Mouse (Mus musculus): Measurements from ENCODE around the gene Spa17. TPM values are rescaled to one million over a fixed set of nuclear protein-coding genes. Genes with fewer than 3 reads are reported as not detected.

Spa17 gene
- polyA plus RNA-seq (2016; fragmentation: Nextera tagmentation; extraction: Ambion mirVana) = 7.1 and 8.1 TPM in 2 replicates

- no peaks in the 10 kb centered on the region for H3K27me3 ChIP-seq (ENCODE audit: insufficient read depth, poor library complexity, severe bottlenecking)
- H3K36me3 ChIP-seq = no peaks in the 10 kb centered on the region
- H3K4me3 ChIP-seq = peak within 1 kb of the TSS; percentile 77
- H3K27ac ChIP-seq = peak within 1 kb of the TSS; percentile 90
- DNase-seq (ENCODE audit: low spot score) = peak; percentile 95
- H3K9me3 ChIP-seq = no peaks in the 10 kb centered on the region
- no peaks in the 10 kb centered on the region for H3K4me1 ChIP-seq
- WGBS = under 1% methylated on average over 45 of the region's 45 CpGs
These were observed at the start of gene Spa17 for GRCm38 (mm10) chr9:37613182-37613910. Gene Spa17, minus strand, starts transcription at chr9:37613722.

- WGBS = 62% methylated on average over 1 of the region's 1 CpGs
- no peak for DNase-seq (ENCODE audit: low spot score)
These were observed 49.7 kb upstream of the Spa17 start for GRCm38 (mm10) chr9:37663210-37663609.

GRCm38 (mm10) chr9:37659413-37659812 is 45.9 kb upstream of the Spa17 start:
- Histone ChIP-seq H3K4me3 (no peak overlapping the region), H3K4me1 (peaks cover 20% of the 10 kb centered on the region), H3K9me3 (no peaks in the 10 kb centered on the region), H3K36me3 (peaks cover 2% of the 10 kb centered on the region; the same call in 1 of the 2 replicates), H3K27me3 (ENCODE audit: insufficient read depth, poor library complexity, severe bottlenecking) (no peaks in the 10 kb centered on the region), H3K27ac (no peak overlapping the region)
- DNase-seq (ENCODE audit: low spot score) = no peak
- WGBS = 69% methylated on average over 6 of the region's 6 CpGs

More at GRCm38 (mm10) chr9:37663210-37663609, 49.7 kb upstream of the Spa17 start:
- Histone ChIP-seq H3K27me3 (ENCODE audit: insufficient read depth, poor library complexity, severe bottlenecking) (no peaks in the 10 kb centered on the region), H3K4me3 (no peak overlapping the region), H3K4me1 (peaks cover 24% of the 10 kb centered on the region), H3K36me3 (no peaks in the 10 kb centered on the region), H3K27ac (no peak overlapping the region), H3K9me3 (no peaks in the 10 kb centered on the region)

- no peaks in the 10 kb centered on the region for H3K27me3 ChIP-seq (ENCODE audit: insufficient read depth, poor library complexity, severe bottlenecking)
- peak within 1 kb of the TSS; percentile 77 for H3K4me3 ChIP-seq
- H3K9me3 ChIP-seq = no peaks in the 10 kb centered on the region
- WGBS = under 1% methylated on average over 36 of the region's 36 CpGs
- peaks cover 26% of the 10 kb centered on the region for H3K36me3 ChIP-seq
- H3K4me1 ChIP-seq = peaks cover 19% of the 10 kb centered on the region
- H3K27ac ChIP-seq = peak within 1 kb of the TSS; percentile 94
- DNase-seq (ENCODE audit: low spot score) = peak; percentile 95
These were observed 43.5 kb upstream of the Spa17 start, which contains the start of gene Tbrg1 for GRCm38 (mm10) chr9:37656931-37657481. Gene Tbrg1, minus strand, starts transcription at chr9:37657312.

- WGBS = under 1% methylated on average over 10 of the region's 10 CpGs
- Histone ChIP-seq H3K27ac (peak overlapping the region; percentile 94), H3K4me1 (peaks cover 19% of the 10 kb centered on the region), H3K27me3 (ENCODE audit: insufficient read depth, poor library complexity, severe bottlenecking) (no peaks in the 10 kb centered on the region), H3K36me3 (peaks cover 31% of the 10 kb centered on the region), H3K9me3 (no peaks in the 10 kb centered on the region), H3K4me3 (peak overlapping the region; percentile 77)
- DNase-seq (ENCODE audit: low spot score) = no peak
These were observed 42.9 kb upstream of the Spa17 start for GRCm38 (mm10) chr9:37656439-37656881.

- 55% methylated on average over 8 of the region's 8 CpGs for WGBS
- Histone ChIP-seq H3K9me3 (no peaks in the 10 kb centered on the region), H3K27ac (peak overlapping the region; percentile 94; the same call in 1 of the 2 replicates)
These were observed 42.4 kb upstream of the Spa17 start for GRCm38 (mm10) chr9:37655961-37656360.

GRCm38 (mm10) chr9:37653836-37654235 is 40.3 kb upstream of the Spa17 start:
- Histone ChIP-seq H3K36me3 (peaks cover 57% of the 10 kb centered on the region), H3K9me3 (no peaks in the 10 kb centered on the region), H3K27ac (peak overlapping the region; percentile 76), H3K27me3 (ENCODE audit: insufficient read depth, poor library complexity, severe bottlenecking) (no peaks in the 10 kb centered on the region), H3K4me3 (peak overlapping the region; percentile 27; the same call in 1 of the 2 replicates), H3K4me1 (peaks cover 19% of the 10 kb centered on the region)
- no peak for DNase-seq (ENCODE audit: low spot score)
- WGBS = 30% methylated on average over 5 of the region's 5 CpGs

More at GRCm38 (mm10) chr9:37655961-37656360, 42.4 kb upstream of the Spa17 start:
- H3K36me3 ChIP-seq = peaks cover 36% of the 10 kb centered on the region
- DNase-seq (ENCODE audit: low spot score) = no peak
- H3K27me3 ChIP-seq (ENCODE audit: insufficient read depth, poor library complexity, severe bottlenecking) = no peaks in the 10 kb centered on the region
- peaks cover 19% of the 10 kb centered on the region for H3K4me1 ChIP-seq
- peak overlapping the region; percentile 77 for H3K4me3 ChIP-seq

- Histone ChIP-seq H3K36me3 (peaks cover 74% of the 10 kb centered on the region), H3K9me3 (no peaks in the 10 kb centered on the region), H3K4me3 (no peak overlapping the region), H3K27me3 (ENCODE audit: insufficient read depth, poor library complexity, severe bottlenecking) (no peaks in the 10 kb centered on the region), H3K27ac (no peak overlapping the region), H3K4me1 (peaks cover 13% of the 10 kb centered on the region)
- DNase-seq (ENCODE audit: low spot score) = no peak
- 95% methylated on average over 5 of the region's 5 CpGs for WGBS
These were observed 37.1 kb upstream of the Spa17 start for GRCm38 (mm10) chr9:37650639-37651038.

- 82% methylated on average over 3 of the region's 3 CpGs for WGBS
- DNase-seq (ENCODE audit: low spot score) = no peak
- Histone ChIP-seq H3K4me1 (no peaks in the 10 kb centered on the region), H3K9me3 (no peaks in the 10 kb centered on the region), H3K27me3 (ENCODE audit: insufficient read depth, poor library complexity, severe bottlenecking) (no peaks in the 10 kb centered on the region), H3K36me3 (peaks cover 40% of the 10 kb centered on the region), H3K27ac (no peak overlapping the region), H3K4me3 (no peak overlapping the region)
These were observed 32.7 kb upstream of the Spa17 start for GRCm38 (mm10) chr9:37646246-37646645.

GRCm38 (mm10) chr9:37638721-37639120 is 25.2 kb upstream of the Spa17 start:
- Histone ChIP-seq H3K27ac (no peak overlapping the region), H3K4me3 (no peak overlapping the region), H3K4me1 (no peaks in the 10 kb centered on the region), H3K9me3 (no peaks in the 10 kb centered on the region), H3K27me3 (ENCODE audit: insufficient read depth, poor library complexity, severe bottlenecking) (no peaks in the 10 kb centered on the region; the same call in 1 of the 2 replicates), H3K36me3 (no peaks in the 10 kb centered on the region)
- WGBS = 84% methylated on average over 3 of the region's 3 CpGs
- DNase-seq (ENCODE audit: low spot score) = no peak

- WGBS = 46% methylated on average over 6 of the region's 6 CpGs
- DNase-seq (ENCODE audit: low spot score) = no peak
- Histone ChIP-seq H3K27me3 (ENCODE audit: insufficient read depth, poor library complexity, severe bottlenecking) (no peaks in the 10 kb centered on the region; the same call in 1 of the 2 replicates), H3K27ac (no peak overlapping the region), H3K9me3 (no peaks in the 10 kb centered on the region), H3K4me3 (no peak overlapping the region), H3K4me1 (no peaks in the 10 kb centered on the region), H3K36me3 (no peaks in the 10 kb centered on the region)
These were observed 23.4 kb upstream of the Spa17 start for GRCm38 (mm10) chr9:37636800-37637542.

- Histone ChIP-seq H3K27me3 (ENCODE audit: insufficient read depth, poor library complexity, severe bottlenecking) (no peaks in the 10 kb centered on the region; the same call in 1 of the 2 replicates), H3K9me3 (no peaks in the 10 kb centered on the region), H3K36me3 (no peaks in the 10 kb centered on the region), H3K4me3 (no peak overlapping the region), H3K27ac (no peak overlapping the region), H3K4me1 (no peaks in the 10 kb centered on the region)
- WGBS = 16% methylated on average over 7 of the region's 7 CpGs
- no peak for DNase-seq (ENCODE audit: low spot score)
These were observed 22.8 kb upstream of the Spa17 start for GRCm38 (mm10) chr9:37636335-37636734.
